Mouse (Mus musculus) kidney, adult 11 months (tissue): ENCODE measurements around the gene Tcf20.

Source experiments
- DNase-seq: peaks from one replicate; pipeline ENCODE4 v3.0.0; 2022

Gene Tcf20

DNA sequence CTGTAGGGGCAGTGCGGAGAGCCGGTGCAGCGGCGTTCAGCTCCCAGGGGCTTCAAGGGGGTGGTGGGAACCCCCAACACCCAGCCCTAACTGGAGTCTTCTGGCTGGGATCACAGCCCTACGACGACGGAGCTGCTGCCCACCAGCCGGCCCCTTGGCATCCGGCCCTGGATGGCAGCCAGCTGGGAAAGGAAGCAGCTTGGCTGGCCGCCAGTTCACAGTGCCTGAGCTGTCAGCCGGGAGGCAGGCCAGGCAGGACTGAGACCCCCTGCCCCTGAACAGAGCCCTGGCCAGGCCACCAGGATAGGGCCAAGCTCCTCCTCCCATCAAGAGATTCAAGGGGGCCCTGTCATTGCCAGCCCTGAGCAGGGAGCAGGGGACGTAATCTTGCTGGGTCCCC, 65.6 kb downstream of the Tcf20 start:
- DNase-seq = peak; percentile 65

GRCm38 (mm10) chr15:82921559-82921958, 66.1 kb downstream of the Tcf20 start:
- no peak for DNase-seq

DNA sequence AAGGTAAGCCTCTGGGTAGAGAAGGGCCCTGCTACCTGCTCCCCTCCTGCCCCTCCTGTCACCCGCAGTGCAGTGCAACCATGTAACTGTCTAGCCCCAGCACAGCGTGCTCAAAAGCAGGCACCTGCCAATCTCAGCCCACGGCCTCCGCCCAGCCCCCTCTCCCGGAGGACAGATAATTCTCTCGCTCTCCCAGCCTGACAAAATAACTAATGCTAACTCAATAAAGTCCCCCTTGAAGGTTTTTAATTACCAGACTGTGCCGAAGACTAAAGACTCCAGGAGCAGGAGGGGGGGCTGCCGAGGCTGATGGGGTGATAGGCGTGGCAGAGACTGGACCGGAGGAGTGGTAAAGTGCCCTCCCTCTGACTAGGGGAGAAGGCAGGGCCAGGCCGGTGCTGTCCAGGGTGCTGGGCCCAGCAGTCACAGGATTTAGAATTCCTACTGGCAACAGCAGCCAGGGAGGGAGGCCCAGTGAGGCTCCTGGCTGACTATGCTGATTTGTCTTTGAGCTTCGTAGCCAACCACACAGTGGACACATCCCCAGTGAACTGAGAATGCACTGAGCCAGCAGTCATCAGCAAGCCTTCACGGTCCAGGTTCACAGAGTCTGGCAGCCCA, 66.7 kb downstream of the Tcf20 start:
- DNase-seq = peak; percentile 72

DNA sequence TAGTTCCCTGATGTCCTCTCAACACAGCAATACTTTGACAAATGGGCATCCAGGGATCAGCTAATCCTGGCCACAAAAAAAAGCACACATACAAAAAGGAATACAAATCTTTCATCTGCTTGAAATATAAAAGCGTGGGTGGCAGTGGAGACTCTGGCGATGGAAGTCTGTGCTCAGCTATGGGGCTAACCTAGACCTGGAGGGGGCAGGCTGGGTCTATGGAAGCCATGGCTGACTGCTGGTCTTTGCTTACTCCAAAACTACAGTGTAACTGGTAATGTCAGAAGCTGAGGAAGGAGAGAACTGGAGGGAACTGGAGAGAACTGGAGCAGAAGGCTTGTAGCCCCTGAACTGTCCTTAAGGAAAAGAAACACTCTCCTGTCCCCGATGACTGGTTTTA, 69.7 kb downstream of the Tcf20 start:
- no peak for DNase-seq

GRCm38 (mm10) chr15:82917207-82917844, 70.3 kb downstream of the Tcf20 start:
- DNase-seq = no peak

GRCm38 (mm10) chr15:82914455-82914854, 73.2 kb downstream of the Tcf20 start:
- DNase-seq = no peak

DNA sequence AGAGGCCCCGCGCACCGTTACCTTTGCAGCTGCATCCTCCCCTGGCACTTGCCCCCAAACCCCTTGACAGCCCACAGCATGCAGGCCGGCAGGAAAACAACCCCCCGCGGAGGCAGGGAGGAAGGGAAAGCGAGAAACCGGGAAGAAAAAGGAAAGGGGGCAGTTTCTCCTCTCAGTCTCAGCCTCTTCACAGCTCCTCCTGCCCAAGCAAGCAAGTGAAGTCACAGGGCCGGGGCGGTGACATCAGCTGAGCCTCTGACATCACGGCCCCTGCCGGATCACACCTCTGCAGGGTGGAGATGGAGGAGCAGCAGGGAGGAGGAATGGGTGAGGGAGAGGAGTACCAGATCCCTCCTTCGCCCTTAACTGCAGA, 75.7 kb downstream of the Tcf20 start:
- DNase-seq = no peak

GRCm38 (mm10) chr15:82911001-82911964, 76.4 kb downstream of the Tcf20 start:
- DNase-seq = no peak

GRCm38 (mm10) chr15:82910596-82910995, 77.1 kb downstream of the Tcf20 start:
- DNase-seq = no peak

GRCm38 (mm10) chr15:82909791-82910190, 77.9 kb downstream of the Tcf20 start:
- no peak for DNase-seq

GRCm38 (mm10) chr15:82908521-82908920, 79.2 kb downstream of the Tcf20 start:
- no peak for DNase-seq

- DNase-seq = no peak
These were observed 80.4 kb downstream of the Tcf20 start for GRCm38 (mm10) chr15:82907306-82907705.

DNA sequence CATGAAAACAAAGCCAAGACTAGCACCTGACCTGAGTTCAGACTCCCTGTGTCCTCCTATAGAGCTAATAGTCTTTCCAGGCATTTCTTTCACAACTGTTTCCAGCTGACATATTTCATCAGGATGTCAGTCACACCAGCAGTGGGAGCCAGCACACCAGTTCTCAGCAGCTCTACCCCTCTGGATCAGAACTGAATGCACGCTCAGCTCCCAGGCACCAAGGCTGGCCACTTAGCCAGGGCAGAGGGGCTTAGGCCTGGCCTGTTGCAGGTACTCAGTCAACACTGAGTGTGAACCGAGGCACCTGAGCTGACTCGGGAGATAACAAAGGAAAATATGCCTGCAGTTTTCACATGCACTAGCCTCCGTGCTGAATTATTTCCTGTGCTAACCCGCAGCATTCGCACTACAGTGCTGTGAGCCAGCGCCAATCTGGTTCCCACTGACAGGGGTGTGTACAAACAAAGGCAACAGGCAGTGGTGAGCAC, 81.1 kb downstream of the Tcf20 start:
- no peak for DNase-seq

DNA sequence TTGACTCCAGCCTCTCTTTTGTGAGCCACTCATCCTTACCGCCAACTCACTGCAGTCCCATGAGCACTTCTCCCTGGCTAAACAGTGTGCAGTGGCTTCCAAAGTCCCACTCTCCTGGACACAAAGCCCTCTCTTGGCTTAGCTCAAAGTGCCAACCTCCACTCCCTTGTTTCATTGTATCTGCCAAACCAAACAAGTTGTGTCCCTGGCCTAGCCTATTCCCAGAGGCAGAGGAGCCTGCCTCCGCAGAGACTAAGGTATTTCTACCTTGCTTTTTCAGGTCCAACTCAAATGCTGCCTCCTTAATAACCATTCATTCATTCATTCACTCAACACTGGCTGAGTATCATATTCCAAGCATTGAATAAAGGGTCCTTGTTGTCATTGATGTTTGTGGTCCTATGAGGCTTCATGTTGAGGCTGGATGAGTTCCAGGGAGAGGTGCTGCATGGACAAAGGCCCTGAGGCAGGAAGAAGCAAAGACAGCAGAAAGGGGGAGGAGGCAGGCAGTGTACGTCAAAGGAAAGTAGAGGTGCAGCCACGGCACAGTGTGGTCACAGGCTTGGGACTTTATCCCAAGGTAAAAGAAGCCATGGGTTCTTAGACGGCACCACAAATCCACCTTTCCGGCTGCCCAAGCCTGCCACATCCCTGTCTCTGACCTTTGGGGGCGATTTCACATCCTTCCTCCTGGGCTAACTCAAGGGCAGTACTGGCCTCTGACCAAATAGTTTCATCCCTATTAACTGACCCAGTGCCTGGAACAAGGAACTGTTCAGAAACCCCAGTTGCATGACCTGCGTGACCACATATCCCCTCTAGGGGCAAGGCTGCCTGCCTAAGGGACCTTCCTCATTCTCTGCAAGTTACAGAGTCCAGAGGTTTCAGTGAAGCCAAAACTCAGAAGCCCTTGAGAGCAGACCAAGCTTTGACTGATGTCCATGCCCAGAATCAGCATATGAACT, 82.0 kb downstream of the Tcf20 start:
- peak; percentile 17 for DNase-seq

- no peak for DNase-seq
These were observed 83.1 kb downstream of the Tcf20 start for GRCm38 (mm10) chr15:82904526-82904925.

- DNase-seq = no peak
These were observed 85.2 kb downstream of the Tcf20 start for GRCm38 (mm10) chr15:82902521-82902920.

- no peak for DNase-seq
These were observed 86.4 kb downstream of the Tcf20 start for GRCm38 (mm10) chr15:82901306-82901705.

- DNase-seq = no peak
These were observed 87.3 kb downstream of the Tcf20 start for GRCm38 (mm10) chr15:82900331-82900730.

DNA sequence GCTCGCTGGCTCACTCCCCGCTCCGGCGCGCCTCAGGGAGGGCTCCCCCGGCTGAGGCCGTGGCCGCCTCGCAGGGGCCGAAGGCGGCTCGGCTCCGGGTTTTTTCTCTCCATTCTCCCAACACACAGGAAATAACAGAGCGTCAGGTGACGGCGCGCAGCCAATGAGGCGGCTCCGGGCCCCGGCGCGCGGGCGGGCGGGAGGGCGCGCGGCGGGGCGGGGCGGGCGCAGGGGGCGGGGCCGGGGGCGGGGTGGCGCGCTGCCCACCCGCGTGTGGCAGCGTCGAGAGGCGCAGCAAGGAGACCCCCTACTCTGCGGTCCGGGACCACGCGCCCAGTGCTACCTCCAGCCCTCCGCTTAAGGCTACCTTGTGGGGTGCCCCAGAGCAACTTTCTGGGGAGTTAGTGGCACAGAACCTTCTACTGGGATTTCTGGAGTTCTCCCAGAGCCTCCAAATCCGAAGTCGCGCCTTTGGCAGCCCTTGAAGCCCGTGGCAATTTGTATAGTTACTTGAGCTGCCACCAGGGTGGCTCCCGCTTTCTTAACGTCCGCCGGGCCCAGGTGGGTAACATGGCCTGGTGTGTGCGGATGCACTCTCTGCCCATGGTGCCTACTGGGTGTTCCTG, 87.9 kb downstream of the Tcf20 start:
- DNase-seq = peak; percentile 81

DNA sequence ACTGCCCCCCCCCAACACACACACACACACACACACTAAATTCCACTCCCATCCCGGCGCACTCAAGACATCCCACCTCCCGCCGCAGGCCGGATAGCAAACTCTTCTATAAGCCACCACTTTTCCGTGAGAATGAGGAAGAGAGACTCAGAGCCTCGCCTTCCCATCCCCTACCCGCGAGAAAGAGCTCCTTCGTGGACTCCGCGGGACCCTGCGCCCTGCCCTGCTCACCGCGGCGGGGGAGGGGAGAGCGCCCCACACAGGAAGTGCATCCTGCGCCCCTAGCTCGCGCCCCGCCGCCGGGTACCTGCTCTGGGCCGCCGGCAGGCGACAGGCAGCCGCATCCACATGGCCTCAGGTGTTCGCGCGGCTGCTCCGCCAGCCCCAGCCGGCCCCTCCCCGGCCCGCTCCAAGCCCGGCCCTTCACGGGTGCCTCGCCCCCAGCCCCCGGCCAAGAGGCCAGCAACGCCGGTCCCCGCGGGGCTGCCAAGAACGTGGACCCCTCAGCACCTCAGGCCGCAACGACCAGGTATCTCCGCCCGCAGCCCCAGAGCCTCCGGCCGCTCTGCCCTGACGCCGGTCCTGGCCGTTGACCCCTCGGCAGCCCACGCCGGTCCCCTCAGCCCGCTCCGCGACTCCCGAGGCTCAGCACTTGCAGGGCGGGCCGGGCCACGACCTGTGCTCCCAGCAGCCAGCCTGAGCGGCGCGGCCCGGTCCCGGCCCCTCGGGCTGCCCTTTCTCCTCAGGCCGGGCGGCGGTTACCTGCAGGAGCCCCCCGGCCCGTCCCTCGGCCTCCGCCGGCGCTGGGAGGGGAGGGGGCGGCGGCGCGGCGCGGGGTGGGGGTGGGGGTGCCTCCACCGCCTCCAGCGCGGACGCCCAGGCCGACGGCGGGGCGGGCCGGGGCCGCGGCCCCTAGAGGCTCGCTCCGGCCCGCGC, 88.7 kb downstream of the Tcf20 start:
- DNase-seq = peak; percentile 33
